In the genomic region with DNA sequence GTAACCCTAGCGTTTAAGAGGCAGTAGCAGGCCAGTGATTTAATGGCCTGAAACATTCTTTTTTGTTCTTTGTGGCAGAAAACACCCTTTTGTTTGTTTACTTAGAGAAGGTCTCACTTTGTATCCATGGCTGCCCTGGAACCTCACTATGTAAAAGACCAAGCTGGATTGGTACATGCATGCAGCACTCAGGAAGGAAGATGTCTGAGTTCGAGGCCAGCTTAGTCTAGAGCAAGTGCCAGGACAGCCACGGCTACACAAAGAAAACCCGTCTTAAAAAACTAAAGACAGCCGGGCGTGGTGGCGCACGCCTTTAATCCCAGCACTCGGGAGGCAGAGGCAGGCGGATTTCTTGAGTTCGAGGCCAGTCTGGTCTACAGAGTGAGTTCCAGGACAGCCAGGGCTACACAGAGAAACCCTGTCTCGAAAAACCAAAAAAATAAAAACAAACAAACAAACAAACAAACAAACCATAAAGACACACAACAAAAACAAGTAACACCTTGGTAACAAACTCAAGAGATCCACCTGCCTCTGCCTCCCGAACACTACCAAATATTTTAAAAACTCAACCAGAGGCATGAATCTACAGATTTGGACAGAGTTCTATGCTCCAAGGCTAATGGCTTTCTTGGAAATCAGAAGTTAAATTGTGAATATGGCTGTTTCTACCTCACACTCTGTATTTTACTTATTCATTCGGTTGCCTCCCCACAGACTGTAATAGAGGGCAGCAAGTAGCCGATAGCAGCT, we compare ENCODE assay signal across 8 mouse cellular contexts. TPM values are rescaled to one million over a fixed set of nuclear protein-coding genes. Genes with fewer than 3 reads are reported as not detected.
DNase-seq lines count a peak whose midpoint lies in the region; ATAC-seq and TF ChIP-seq lines count a peak whose summit lies in the region.

No protein-coding gene starts in this region.

- TF ChIP-seq CTCF in lung, embryonic 14.5 days (IDR thresholded peaks at IDR 0.05; ENCODE audit: low read depth), result no peak

- H3K9ac ChIP-seq in lung, embryonic 14.5 days, result peak overlapping the region; percentile 53
- peak overlapping the region; percentile 66 for H3K9ac ChIP-seq in intestine, embryonic 15.5 days
- H3K9ac ChIP-seq in neural tube, embryonic 14.5 days (replicated peaks; ENCODE audit: low read depth, low read length), result peak overlapping the region; percentile 57

- no peaks in the 10 kb centered on the region for H3K9me3 ChIP-seq in lung, embryonic 14.5 days (ENCODE audit: low read depth, low read length)
- H3K9me3 ChIP-seq in embryonic facial prominence, embryonic 10.5 days, result no peaks in the 10 kb centered on the region
- no peaks in the 10 kb centered on the region for H3K9me3 ChIP-seq in intestine, embryonic 15.5 days
- H3K9me3 ChIP-seq in neural tube, embryonic 14.5 days (ENCODE audit: control insufficient read depth, low read length), result no peaks in the 10 kb centered on the region

- peak overlapping the region; percentile 95 for H3K27ac ChIP-seq in lung, embryonic 14.5 days (ENCODE audit: low read depth)
- H3K27ac ChIP-seq in embryonic facial prominence, embryonic 10.5 days (replicated peaks), result peak overlapping the region; percentile 99
- peak overlapping the region; percentile 98 for H3K27ac ChIP-seq in intestine, embryonic 15.5 days
- H3K27ac ChIP-seq in neural tube, embryonic 14.5 days (ENCODE audit: low read depth, low read length), result peak overlapping the region; percentile 99

- WGBS in lung, embryonic 14.5 days, result 75% methylated on average over 15 of the region's 15 CpGs
- WGBS in embryonic facial prominence, embryonic 10.5 days, result 79% methylated on average over 15 of the region's 15 CpGs
- 75% methylated on average over 15 of the region's 15 CpGs for WGBS in intestine, embryonic 15.5 days
- 75% methylated on average over 15 of the region's 15 CpGs for WGBS in neural tube, embryonic 14.5 days

- H3K4me1 ChIP-seq in lung, embryonic 14.5 days (ENCODE audit: insufficient read depth), result peaks cover 3% of the 10 kb centered on the region; the same call in 1 of the 2 replicates
- H3K4me1 ChIP-seq in embryonic facial prominence, embryonic 10.5 days, result peaks cover 23% of the 10 kb centered on the region
- peaks cover 13% of the 10 kb centered on the region; the same call in 1 of the 2 replicates for H3K4me1 ChIP-seq in intestine, embryonic 15.5 days (replicated peaks)
- peaks cover 16% of the 10 kb centered on the region for H3K4me1 ChIP-seq in neural tube, embryonic 14.5 days (ENCODE audit: control insufficient read depth, insufficient read depth, low read length)

- no peak for ATAC-seq in lung, embryonic 14.5 days (ENCODE audit: insufficient read depth)
- ATAC-seq in intestine, embryonic 15.5 days, result no peak
- ATAC-seq in neural tube, embryonic 14.5 days (ENCODE audit: low read depth), result no peak

- intact Hi-C loops in left cerebral cortex, postnatal 36 days (cut with DNase I), result loop anchor here (5.0 kb wide), 1 partner anchor 187 kb away; no protein-coding TSS in a partner anchor
- intact Hi-C loops in left cerebral cortex, postnatal 10 days (cut with DNase I), result no loop called here

- peaks cover 15% of the 10 kb centered on the region; the same call in 1 of the 2 replicates for H3K36me3 ChIP-seq in lung, embryonic 14.5 days (ENCODE audit: insufficient read depth)
- peaks cover 21% of the 10 kb centered on the region for H3K36me3 ChIP-seq in embryonic facial prominence, embryonic 10.5 days (replicated peaks)
- H3K36me3 ChIP-seq in intestine, embryonic 15.5 days, result no peaks in the 10 kb centered on the region
- H3K36me3 ChIP-seq in neural tube, embryonic 14.5 days (ENCODE audit: control insufficient read depth, insufficient read depth, low read length), result no peaks in the 10 kb centered on the region

- H3K27me3 ChIP-seq in lung, embryonic 14.5 days (ENCODE audit: insufficient read depth, low read length), result no peaks in the 10 kb centered on the region
- H3K27me3 ChIP-seq in embryonic facial prominence, embryonic 10.5 days (replicated peaks; ENCODE audit: low read depth, poor library complexity, severe bottlenecking), result no peaks in the 10 kb centered on the region
- no peaks in the 10 kb centered on the region for H3K27me3 ChIP-seq in intestine, embryonic 15.5 days (replicated peaks)
- no peaks in the 10 kb centered on the region for H3K27me3 ChIP-seq in neural tube, embryonic 14.5 days (ENCODE audit: control insufficient read depth, insufficient read depth, low read length)

- DNase-seq in lung, embryonic 14.5 days, result no peak
- no peak for DNase-seq in lung, adult 18-20 months
- no peak for DNase-seq in embryonic facial prominence, embryonic 10.5 days (ENCODE audit: low spot score)
- DNase-seq in left cerebral cortex, postnatal 36 days (ENCODE audit: low spot score in 2 of 2), result no peak
- DNase-seq in adrenal gland, postnatal 4 days (ENCODE audit: low spot score in 2 of 2), result no peak
- no peak for DNase-seq in left cerebral cortex, postnatal 10 days (ENCODE audit: extremely low spot score in 1 of 2, low spot score in 2 of 2)

- peak overlapping the region; percentile 80 for H3K4me3 ChIP-seq in lung, embryonic 14.5 days (ENCODE audit: low read depth, low read length)
- peak overlapping the region; percentile 82 for H3K4me3 ChIP-seq in embryonic facial prominence, embryonic 10.5 days
- peak overlapping the region; percentile 52 for H3K4me3 ChIP-seq in intestine, embryonic 15.5 days (replicated peaks)
- H3K4me3 ChIP-seq in neural tube, embryonic 14.5 days (ENCODE audit: low read depth, low read length), result peak overlapping the region; percentile 81

- H3K4me2 ChIP-seq in lung, embryonic 14.5 days, result peak overlapping the region; percentile 80
- H3K4me2 ChIP-seq in intestine, embryonic 15.5 days (replicated peaks), result peak overlapping the region; percentile 73
- peak overlapping the region; percentile 75 for H3K4me2 ChIP-seq in neural tube, embryonic 14.5 days (ENCODE audit: low read depth, low read length)

RNA-seq across cellular contexts. Expression of gene Smarca4, which starts 0.9 kb away (rescaled TPM):
- 106 and 114 TPM in 2 replicates for polyA plus RNA-seq in lung, embryonic 14.5 days (2014; fragmentation: Nextera tagmentation; extraction: Ambion mirVana)
- 157 and 165 TPM in 2 replicates for polyA plus RNA-seq in embryonic facial prominence, embryonic 10.5 days (2016; fragmentation: Nextera tagmentation; extraction: Ambion mirVana)
- polyA plus RNA-seq in intestine, embryonic 15.5 days (2015; fragmentation: Nextera tagmentation; extraction: Ambion mirVana), result 67.0 and 68.6 TPM in 2 replicates
- 138 and 152 TPM in 2 replicates for polyA plus RNA-seq in neural tube, embryonic 14.5 days (2014; fragmentation: Nextera tagmentation; extraction: Ambion mirVana)
- 100 to 1,000 TPM; 113 to 121 TPM for total RNA-seq in left cerebral cortex, postnatal 36 days (2021)
- total RNA-seq in adrenal gland, postnatal 4 days (2021), result 10 to 100 TPM; 86.1 to 94.8 TPM
- total RNA-seq in left cerebral cortex, postnatal 10 days (2021), result 100 to 1,000 TPM; 129 to 137 TPM

RNA-seq across cellular contexts. Expression of gene Yipf2, which starts 22.4 kb away (rescaled TPM):
- polyA plus RNA-seq in lung, embryonic 14.5 days (2014; fragmentation: Nextera tagmentation; extraction: Ambion mirVana), result 17.0 and 17.9 TPM in 2 replicates
- polyA plus RNA-seq in embryonic facial prominence, embryonic 10.5 days (2016; fragmentation: Nextera tagmentation; extraction: Ambion mirVana), result 19.0 and 21.2 TPM in 2 replicates
- 25.2 and 34.3 TPM in 2 replicates for polyA plus RNA-seq in intestine, embryonic 15.5 days (2015; fragmentation: Nextera tagmentation; extraction: Ambion mirVana)
- 20.3 and 21.8 TPM in 2 replicates for polyA plus RNA-seq in neural tube, embryonic 14.5 days (2014; fragmentation: Nextera tagmentation; extraction: Ambion mirVana)
- total RNA-seq in left cerebral cortex, postnatal 36 days (2021), result 10 to 100 TPM; 21.5 to 22.7 TPM
- total RNA-seq in adrenal gland, postnatal 4 days (2021), result 10 to 100 TPM; 27.2 to 28.4 TPM
- 10 to 100 TPM; 12.7 to 13.9 TPM for total RNA-seq in left cerebral cortex, postnatal 10 days (2021)

RNA-seq across cellular contexts. Expression of gene Timm29, which starts 22.5 kb away (rescaled TPM):
- polyA plus RNA-seq in lung, embryonic 14.5 days (2014; fragmentation: Nextera tagmentation; extraction: Ambion mirVana), result 35.6 and 36.3 TPM in 2 replicates
- 32.0 and 32.7 TPM in 2 replicates for polyA plus RNA-seq in embryonic facial prominence, embryonic 10.5 days (2016; fragmentation: Nextera tagmentation; extraction: Ambion mirVana)
- 27.3 and 29.3 TPM in 2 replicates for polyA plus RNA-seq in intestine, embryonic 15.5 days (2015; fragmentation: Nextera tagmentation; extraction: Ambion mirVana)
- polyA plus RNA-seq in neural tube, embryonic 14.5 days (2014; fragmentation: Nextera tagmentation; extraction: Ambion mirVana), result 73.0 and 77.5 TPM in 2 replicates
- total RNA-seq in left cerebral cortex, postnatal 36 days (2021), result 10 to 100 TPM; 48.9 to 49.1 TPM
- total RNA-seq in adrenal gland, postnatal 4 days (2021), result 10 to 100 TPM; 55.6 to 57.3 TPM
- total RNA-seq in left cerebral cortex, postnatal 10 days (2021), result 10 to 100 TPM; 47.6 to 50.7 TPM
